Mouse (Mus musculus) cerebellum, adult 18-20 months (tissue): Measurements from ENCODE around the gene 4930442H23Rik.
"Not testable (repeated sequence)": the region's sequence is repeated elsewhere in the genome, so short reads cannot be mapped to it uniquely, and the experiment has no call there.

Experiments used
- DNase-seq, 2 experiments: peaks; one replicate each; pipeline ENCODE4 v3.0.0; 2021

Gene 4930442H23Rik

DNA sequence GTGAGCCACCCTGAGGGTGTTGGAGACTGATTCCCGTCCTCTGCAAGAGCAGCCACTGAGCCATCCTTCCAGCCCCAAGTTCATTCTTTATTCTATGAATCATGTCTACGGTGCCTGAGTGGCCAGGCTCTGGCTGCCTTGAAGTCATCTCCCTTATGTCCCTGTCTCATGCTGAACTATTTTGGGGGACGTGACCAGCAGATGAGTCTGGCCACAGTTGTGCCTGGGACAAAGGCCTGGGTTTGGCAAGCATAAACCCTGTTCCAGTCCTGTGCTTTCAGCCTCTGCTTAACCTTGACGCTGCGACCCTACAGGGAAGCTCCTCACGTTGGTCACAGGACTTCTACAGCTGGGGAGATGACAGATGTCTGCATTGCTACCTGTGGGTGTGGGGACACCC, 13.7 kb upstream of the 4930442H23Rik start:
- no peak for DNase-seq

DNA sequence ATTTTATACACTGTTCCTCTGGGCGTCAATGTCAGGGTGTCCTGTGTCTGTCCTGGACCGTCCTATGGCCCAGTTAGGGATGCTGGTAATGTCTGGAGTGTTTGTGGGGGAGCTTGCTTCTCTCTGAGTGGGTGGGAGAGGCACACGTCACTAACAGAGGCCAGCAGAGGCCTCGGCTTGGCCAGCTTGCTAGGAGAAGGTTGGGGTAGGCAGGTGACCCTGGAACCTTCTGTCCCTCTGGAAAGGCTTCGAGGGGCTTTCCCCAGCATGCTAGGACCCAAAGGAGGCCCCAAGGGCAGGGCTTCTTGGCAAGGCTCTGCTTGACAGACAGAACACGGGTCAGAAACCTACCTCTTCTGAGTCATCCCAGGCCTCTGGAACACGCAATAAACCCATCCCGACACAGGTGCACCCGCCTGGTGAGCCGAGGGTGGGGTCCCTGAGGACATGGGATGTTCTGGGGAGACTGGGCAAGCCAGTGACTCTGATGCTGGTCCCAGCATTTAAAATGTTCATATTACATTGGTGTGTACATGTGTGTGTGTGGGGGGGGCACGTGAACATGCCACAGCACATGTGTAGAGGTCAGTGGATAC, 12.9 kb upstream of the 4930442H23Rik start:
- DNase-seq: no peak

DNA sequence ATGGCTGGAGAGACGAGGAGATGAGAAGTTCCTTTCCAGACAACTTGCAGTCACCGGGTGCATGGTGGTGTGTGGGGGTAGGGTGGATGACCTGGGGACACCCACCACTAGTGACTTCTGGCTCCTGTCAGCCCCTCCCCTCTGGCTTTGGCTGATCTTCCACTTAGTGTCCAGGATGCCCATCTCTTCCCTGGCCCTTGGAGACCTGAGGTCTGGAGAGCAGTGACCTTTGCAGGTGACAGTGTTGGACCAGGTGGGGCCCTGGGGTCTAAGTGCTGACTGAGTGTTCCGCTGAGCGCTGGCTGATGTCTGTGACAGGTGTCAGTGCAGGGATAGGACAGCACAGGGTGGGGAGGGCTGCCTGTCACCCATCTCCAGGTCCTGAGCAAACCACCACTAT, 11.7 kb upstream of the 4930442H23Rik start:
- DNase-seq: no peak

GRCm38 (mm10) chr10:81193991-81194774, 10.5 kb upstream of the 4930442H23Rik start:
- DNase-seq: peak in 1 of 2 experiments; percentile 51

GRCm38 (mm10) chr10:81192968-81193501, 9.4 kb upstream of the 4930442H23Rik start:
- peak; percentile 48 to 64 for DNase-seq

DNA sequence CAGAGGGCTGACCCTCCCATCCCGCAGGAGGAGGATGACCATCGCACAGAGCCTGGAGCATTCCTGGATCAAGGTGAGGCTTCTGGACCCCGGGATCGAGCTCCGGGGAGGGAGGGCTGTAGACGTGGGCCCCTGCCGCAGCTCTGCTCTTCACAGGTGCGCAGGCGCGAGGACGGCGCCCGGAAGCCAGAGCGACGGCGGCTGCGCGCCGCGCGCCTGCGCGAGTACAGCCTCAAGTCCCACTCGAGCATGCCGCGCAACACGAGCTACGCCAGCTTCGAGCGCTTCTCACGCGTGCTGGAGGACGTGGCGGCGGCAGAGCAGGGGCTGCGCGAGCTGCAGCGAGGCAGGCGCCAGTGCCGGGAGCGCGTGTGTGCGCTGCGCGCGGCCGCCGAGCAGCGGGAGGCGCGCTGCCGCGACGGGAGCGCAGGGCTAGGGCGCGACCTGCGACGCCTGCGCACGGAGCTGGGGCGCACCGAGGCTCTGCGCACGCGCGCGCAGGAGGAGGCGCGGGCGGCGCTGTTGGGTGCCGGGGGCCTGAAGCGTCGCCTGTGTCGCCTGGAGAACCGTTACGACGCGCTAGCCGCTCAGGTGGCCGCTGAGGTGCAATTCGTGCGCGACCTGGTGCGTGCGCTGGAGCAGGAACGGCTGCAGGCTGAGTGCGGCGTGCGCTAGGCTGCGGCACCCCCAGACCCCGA, 8.8 kb upstream of the 4930442H23Rik start:
- peak; percentile 76 to 94 for DNase-seq

DNA sequence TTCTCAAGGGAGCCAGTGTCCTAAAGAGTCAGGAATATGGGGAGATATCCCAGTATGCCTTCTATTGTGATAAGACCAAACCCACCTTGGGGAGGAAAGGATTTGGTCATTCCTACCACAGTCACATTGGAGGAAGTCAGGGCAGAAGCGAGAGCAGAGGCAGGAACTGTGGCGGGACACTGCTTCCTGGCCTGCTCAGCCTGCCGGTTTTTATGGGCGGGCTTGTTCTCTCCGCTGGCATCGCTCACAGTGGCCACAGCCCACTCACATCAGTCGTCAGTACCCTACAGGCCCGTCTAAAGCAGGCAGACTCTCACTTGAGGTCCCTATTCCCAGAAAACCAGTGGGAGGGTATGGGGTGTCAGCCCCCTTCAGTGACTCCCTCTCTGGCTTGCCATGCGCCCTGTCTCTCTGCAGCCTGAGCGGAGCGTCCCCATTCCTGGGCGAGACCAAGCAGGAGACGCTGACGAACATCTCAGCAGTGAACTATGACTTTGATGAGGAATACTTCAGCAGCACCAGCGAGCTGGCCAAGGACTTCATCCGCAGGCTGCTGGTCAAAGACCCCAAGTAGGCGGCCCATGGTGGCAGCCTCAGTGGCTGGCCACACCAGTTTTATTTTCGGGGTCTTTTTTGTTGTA, 7.8 kb upstream of the 4930442H23Rik start:
- DNase-seq: no peak

GRCm38 (mm10) chr10:81190912-81191321, 7.3 kb upstream of the 4930442H23Rik start:
- DNase-seq: no peak

- DNase-seq: peak in 1 of 2 experiments; percentile 53
Observed at GRCm38 (mm10) chr10:81190236-81190911, 6.7 kb upstream of the 4930442H23Rik start.

GRCm38 (mm10) chr10:81189821-81190220, 6.2 kb upstream of the 4930442H23Rik start:
- no peak for DNase-seq

GRCm38 (mm10) chr10:81187161-81187560, 3.5 kb upstream of the 4930442H23Rik start:
- no peak for DNase-seq

GRCm38 (mm10) chr10:81184765-81185164, 1.1 kb upstream of the 4930442H23Rik start:
- no peak for DNase-seq

GRCm38 (mm10) chr10:81182336-81183333, 1.0 kb downstream of the 4930442H23Rik start, which contains the start of gene Dapk3:
Dapk3 (plus strand) TSS chr10:81183005.
- DNase-seq: peak; percentile 93 to 98

- not testable (repeated sequence) for DNase-seq
Observed at GRCm38 (mm10) chr10:81181860-81182259, 1.8 kb downstream of the 4930442H23Rik start.

GRCm38 (mm10) chr10:81180946-81181345, 2.7 kb downstream of the 4930442H23Rik start:
- DNase-seq: no peak

DNA sequence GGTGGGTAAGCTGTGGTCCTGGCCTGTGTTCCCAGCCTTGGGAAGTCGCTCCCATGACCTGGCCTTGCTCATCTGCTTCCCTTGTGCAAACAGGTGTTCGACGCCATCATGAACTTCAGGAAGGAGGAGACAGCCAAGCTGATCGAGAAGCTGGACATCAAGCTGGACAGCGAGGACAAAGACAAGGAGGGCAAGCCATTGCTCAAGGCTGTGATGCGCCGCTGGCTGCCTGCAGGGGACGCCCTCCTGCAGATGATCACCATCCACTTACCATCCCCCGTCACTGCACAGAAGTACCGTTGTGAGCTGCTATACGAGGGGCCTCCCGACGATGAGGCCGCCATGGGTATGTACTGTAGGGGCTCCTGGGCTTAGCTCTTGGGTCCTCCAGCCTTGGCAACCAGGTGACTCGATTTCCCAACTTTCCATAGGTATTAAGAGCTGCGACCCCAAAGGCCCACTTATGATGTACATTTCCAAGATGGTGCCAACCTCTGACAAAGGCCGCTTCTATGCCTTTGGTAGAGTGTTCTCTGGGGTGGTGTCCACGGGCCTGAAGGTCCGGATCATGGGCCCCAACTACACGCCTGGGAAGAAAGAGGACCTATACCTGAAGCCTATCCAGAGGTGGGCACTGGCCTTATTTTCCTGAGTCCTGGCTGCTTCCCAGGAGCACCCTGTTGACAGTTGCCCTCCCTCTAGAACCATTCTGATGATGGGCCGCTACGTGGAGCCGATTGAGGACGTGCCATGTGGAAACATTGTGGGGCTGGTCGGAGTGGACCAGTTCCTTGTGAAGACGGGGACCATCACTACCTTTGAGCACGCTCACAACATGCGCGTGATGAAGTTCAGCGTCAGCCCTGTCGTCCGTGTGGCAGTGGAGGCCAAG, 4.0 kb downstream of the 4930442H23Rik start:
- no peak for DNase-seq

GRCm38 (mm10) chr10:81178927-81179326, 4.7 kb downstream of the 4930442H23Rik start:
- no peak for DNase-seq

DNA sequence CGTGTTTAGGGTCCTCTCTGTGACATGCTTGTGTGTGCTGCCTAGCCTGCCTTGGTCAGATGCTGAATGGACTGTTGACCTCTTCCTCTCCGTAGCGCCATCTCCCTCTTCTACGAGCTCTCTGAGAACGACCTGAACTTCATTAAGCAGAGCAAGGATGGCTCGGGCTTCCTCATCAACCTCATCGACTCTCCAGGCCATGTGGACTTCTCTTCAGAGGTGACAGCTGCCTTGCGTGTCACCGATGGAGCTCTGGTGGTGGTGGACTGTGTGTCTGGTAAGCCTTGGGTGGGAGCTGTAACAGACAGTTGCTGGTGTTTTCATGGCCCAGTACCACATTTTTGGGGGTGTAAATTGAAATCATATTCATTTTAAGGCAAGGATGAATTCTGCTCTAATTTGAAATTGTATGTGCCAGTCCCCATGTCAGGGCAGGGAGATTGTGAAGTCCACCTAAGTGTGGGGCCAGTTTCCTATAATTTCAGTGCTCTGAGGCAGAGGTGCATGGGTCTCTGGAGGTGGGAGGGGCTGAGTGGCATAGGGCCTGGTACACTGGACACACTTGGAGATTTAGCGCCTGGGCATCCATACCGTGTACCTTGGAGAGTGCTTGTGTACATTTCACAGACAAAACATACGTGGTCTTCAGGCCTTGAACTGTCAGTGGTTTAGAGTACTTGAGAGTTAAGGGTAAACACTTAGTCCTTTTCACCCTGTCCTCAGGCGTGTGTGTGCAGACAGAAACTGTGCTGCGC, 5.5 kb downstream of the 4930442H23Rik start:
- peak in 1 of 2 experiments; percentile 41 for DNase-seq

DNA sequence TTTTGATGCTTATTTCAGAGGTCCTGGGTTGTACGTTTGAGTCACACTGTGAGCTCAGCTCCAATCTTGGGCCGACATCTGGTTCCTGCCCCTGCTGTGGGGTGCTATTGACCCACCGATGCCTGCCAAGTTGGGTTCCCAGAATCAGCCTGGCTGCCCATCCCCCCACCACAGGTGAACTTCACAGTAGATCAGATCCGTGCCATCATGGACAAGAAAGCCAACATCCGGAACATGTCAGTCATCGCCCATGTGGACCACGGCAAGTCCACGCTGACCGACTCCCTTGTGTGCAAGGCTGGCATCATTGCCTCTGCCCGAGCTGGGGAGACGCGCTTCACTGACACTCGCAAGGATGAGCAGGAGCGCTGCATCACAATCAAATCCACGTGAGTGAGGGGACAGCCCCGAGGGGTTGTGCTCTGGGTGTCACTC, 6.1 kb downstream of the 4930442H23Rik start:
- peak in 1 of 2 experiments; percentile 61 for DNase-seq
